Mouse (Mus musculus) right cerebral cortex, adult 2 months (tissue): ENCODE results near the gene Pomt2.

Source experiments
- DNase-seq, 2 experiments: peaks; one replicate each; pipeline ENCODE4 v3.0.0; 2021 to 2022; ENCODE audit warnings: low spot score in 2 of 2

Pomt2 gene

GRCm38 (mm10) chr12:87130224-87130623, 17.5 kb downstream of the Pomt2 start:
- no peak for DNase-seq

GRCm38 (mm10) chr12:87127256-87127655, 20.5 kb downstream of the Pomt2 start:
- DNase-seq, result no peak

- no peak for DNase-seq
Measured at GRCm38 (mm10) chr12:87121918-87122589, 25.7 kb downstream of the Pomt2 start.

- DNase-seq, result no peak
Measured at GRCm38 (mm10) chr12:87107357-87107977, 40.3 kb downstream of the Pomt2 start.

- DNase-seq, result no peak
Measured at GRCm38 (mm10) chr12:87104796-87105195, 43.0 kb downstream of the Pomt2 start.

GRCm38 (mm10) chr12:87103471-87103870, 44.3 kb downstream of the Pomt2 start:
- DNase-seq, result no peak

GRCm38 (mm10) chr12:87102165-87102631, 45.6 kb downstream of the Pomt2 start, which contains the start of gene Ngb:
Ngb (minus strand) TSS chr12:87102539.
- DNase-seq, result no peak

- no peak for DNase-seq
Measured at GRCm38 (mm10) chr12:87100331-87100730, 47.4 kb downstream of the Pomt2 start.

GRCm38 (mm10) chr12:87093671-87094070, 54.1 kb downstream of the Pomt2 start:
- no peak for DNase-seq

- no peak for DNase-seq
Measured at GRCm38 (mm10) chr12:87093249-87093648, 54.5 kb downstream of the Pomt2 start.

GRCm38 (mm10) chr12:87091916-87092315, 55.9 kb downstream of the Pomt2 start:
- DNase-seq, result no peak

GRCm38 (mm10) chr12:87089701-87090100, 58.1 kb downstream of the Pomt2 start:
- no peak for DNase-seq

- DNase-seq, result no peak
Measured at GRCm38 (mm10) chr12:87089255-87089654, 58.5 kb downstream of the Pomt2 start.

GRCm38 (mm10) chr12:87088331-87088730, 59.4 kb downstream of the Pomt2 start:
- DNase-seq, result no peak

- no peak for DNase-seq
Measured at GRCm38 (mm10) chr12:87087236-87087635, 60.5 kb downstream of the Pomt2 start.

GRCm38 (mm10) chr12:87082797-87083196, 65.0 kb downstream of the Pomt2 start:
- no peak for DNase-seq

GRCm38 (mm10) chr12:87076610-87077009, 71.2 kb downstream of the Pomt2 start:
- DNase-seq, result no peak

GRCm38 (mm10) chr12:87070520-87070919, 77.2 kb downstream of the Pomt2 start:
- no peak for DNase-seq

- DNase-seq, result no peak
Measured at GRCm38 (mm10) chr12:87066429-87066828, 81.3 kb downstream of the Pomt2 start.

GRCm38 (mm10) chr12:87065446-87065845, 82.3 kb downstream of the Pomt2 start:
- DNase-seq, result no peak

- no peak for DNase-seq
Measured at GRCm38 (mm10) chr12:87057066-87057465, 90.7 kb downstream of the Pomt2 start.
